Mouse (Mus musculus) limb, embryonic 14.5 days (tissue): ENCODE data around the gene Gm10800. TPM values are rescaled to one million over a fixed set of nuclear protein-coding genes. Genes with fewer than 3 reads are reported as not detected.
"Not testable (repeated sequence)": the region's sequence is repeated elsewhere in the genome, so short reads cannot be mapped to it uniquely, and the experiment has no call there.

Experiments
- ATAC-seq: fragments of 200-750 bp; cut with Nextera tagmentation; 2 replicates; pipeline ENCODE4 v1.8.0; 2017; ENCODE audit warnings: low read depth, moderate number of reproducible peaks, moderate TSS enrichment; ENCODE audit not compliant: low FRiP score
- DNase-seq: peaks from one replicate; pipeline ENCODE4 v3.0.0-alpha.2; 2015; ENCODE audit warnings: low spot score
- H3K27ac ChIP-seq: fragments of 300-500 bp; sonication (generic); replicated peaks from 2 replicates; pipeline ENCODE4 v1.5.1; 2014; ENCODE audit warnings: low read depth, mild to moderate bottlenecking, low read length, moderate library complexity, mixed read lengths
- H3K27me3 ChIP-seq: fragments of 300-500 bp; sonication (generic); 2 replicates; pipeline ENCODE4 v1.6.1; 2014; ENCODE audit warnings: low read length, mixed read lengths; ENCODE audit not compliant: control insufficient read depth, insufficient read depth
- H3K36me3 ChIP-seq: fragments of 300-500 bp; sonication (generic); 2 replicates; pipeline ENCODE4 v1.6.1; 2014; ENCODE audit warnings: mild to moderate bottlenecking, low read length, moderate library complexity, mixed read lengths; ENCODE audit not compliant: control insufficient read depth, insufficient read depth
- H3K4me1 ChIP-seq: fragments of 300-500 bp; sonication (generic); 2 replicates; pipeline ENCODE4 v1.6.1; 2014; ENCODE audit warnings: antibody characterized with exemption, low read length, mixed read lengths; ENCODE audit not compliant: control insufficient read depth, insufficient read depth
- H3K4me2 ChIP-seq: fragments of 300-500 bp; sonication (generic); replicated peaks from 2 replicates; pipeline ENCODE4 v1.6.1; 2014; ENCODE audit warnings: low read depth, mild to moderate bottlenecking, low read length, moderate library complexity; ENCODE audit not compliant: severe bottlenecking
- H3K4me3 ChIP-seq: fragments of 300-500 bp; sonication (generic); replicated peaks from 2 replicates; pipeline ENCODE4 v1.5.1; 2014; ENCODE audit warnings: low read length
- H3K9ac ChIP-seq: fragments of 300-500 bp; sonication (generic); 2 replicates; pipeline ENCODE4 v1.6.1; 2014; ENCODE audit warnings: mild to moderate bottlenecking, low read depth, low read length, moderate library complexity; ENCODE audit not compliant: severe bottlenecking
- H3K9me3 ChIP-seq: fragments of 300-500 bp; sonication (generic); 2 replicates; pipeline ENCODE4 v1.6.1; 2016; ENCODE audit warnings: low read length; ENCODE audit not compliant: control insufficient read depth
- POLR2A ChIP-seq: fragments of 200-500 bp; IDR thresholded peaks from 2 replicates; pipeline ENCODE4 v1.8.0; 2012; ENCODE audit warnings: inconsistent platforms, mild to moderate bottlenecking, moderate library complexity, borderline replicate concordance; ENCODE audit not compliant: insufficient read depth, insufficient read length; ENCODE audit errors: extremely low read depth
- WGBS: fragments of 180-500 bp; shearing (Covaris S2); extraction: QIAGEN DNeasy Blood & Tissue Kit; methylation state at CpG from one replicate; pipeline ENCODE4 v1.1.7; 2014; 5-methylcytosine and 5-hydroxymethylcytosine counted together
- polyA plus RNA-seq, 2 experiments: library from polyadenylated mRNA; depleted of rRNA in 1 of 2; stranded (reverse) in 1 of 2; unstranded in 1 of 2; fragments of >200 nt; fragmentation: Nextera tagmentation in 1 of 2; extraction: Ambion mirVana in 1 of 2; gene quantifications; 2 replicates each; pipeline versions ENCODE4 v1.2.1 to v1.2.3; 2012 to 2014

The Gm10800 gene
- polyA plus RNA-seq (2012; rRNA removed) (0.14 TPM in 1 of 2 replicates, not detected in the other), polyA plus RNA-seq (2014; fragmentation: Nextera tagmentation; extraction: Ambion mirVana) (0.39 and 1.7 TPM in 2 replicates)

- not testable (repeated sequence) for H3K27ac ChIP-seq, H3K4me3 ChIP-seq, H3K9ac ChIP-seq, ATAC-seq, H3K27me3 ChIP-seq, H3K4me1 ChIP-seq, H3K4me2 ChIP-seq, H3K36me3 ChIP-seq, H3K9me3 ChIP-seq, DNase-seq
- 87% methylated on average over 4 of the region's 4 CpGs for WGBS
Observed at GRCm38 (mm10) chr2:98667201-98667600, at the start of gene Gm10800. Gene Gm10800 (minus strand): TSS chr2:98667301.

GRCm38 (mm10) chr2:98697533-98697932 is 30.4 kb upstream of the Gm10800 start:
- Histone ChIP-seq H3K4me1 (no peaks in the 10 kb centered on the region), H3K27me3 (no peaks in the 10 kb centered on the region), H3K9ac (no peak overlapping the region), H3K4me2 (no peak overlapping the region), H3K4me3 (no peak overlapping the region), H3K27ac (no peak overlapping the region), H3K9me3 (no peaks in the 10 kb centered on the region), H3K36me3 (no peaks in the 10 kb centered on the region)
- WGBS: 95% methylated on average over 1 of the region's 1 CpGs
- ATAC-seq (no peak), DNase-seq (no peak)
- TF ChIP-seq POLR2A: no peak

GRCm38 (mm10) chr2:98661937-98662336 is 5.2 kb downstream of the Gm10800 start, which contains the start of gene Gm10801:
Gene Gm10801 (plus strand): TSS chr2:98662237.
- H3K27me3 ChIP-seq, H3K9ac ChIP-seq, H3K36me3 ChIP-seq, ATAC-seq, H3K4me2 ChIP-seq, H3K27ac ChIP-seq, H3K9me3 ChIP-seq, DNase-seq, H3K4me1 ChIP-seq, H3K4me3 ChIP-seq: not testable (repeated sequence)
- WGBS: 71% methylated on average over 4 of the region's 5 CpGs

Other genes starting within 250 kb of the Gm10800 start
- gene Gm10801, start 5.1 kb downstream of the Gm10800 start, polyA plus RNA-seq (2012; rRNA removed): 0.26 TPM in 1 of 2 replicates, not detected in the other
- gene Gm10801, start 5.1 kb downstream of the Gm10800 start, polyA plus RNA-seq (2014; fragmentation: Nextera tagmentation; extraction: Ambion mirVana): 0.76 TPM in 1 of 2 replicates, not detected in the other